Mouse (Mus musculus): ENCODE data around the gene Rufy3.
A peak's percentile ranks its signal among the peaks of the same experiment; 100 is the strongest.

Gene Rufy3

DNA sequence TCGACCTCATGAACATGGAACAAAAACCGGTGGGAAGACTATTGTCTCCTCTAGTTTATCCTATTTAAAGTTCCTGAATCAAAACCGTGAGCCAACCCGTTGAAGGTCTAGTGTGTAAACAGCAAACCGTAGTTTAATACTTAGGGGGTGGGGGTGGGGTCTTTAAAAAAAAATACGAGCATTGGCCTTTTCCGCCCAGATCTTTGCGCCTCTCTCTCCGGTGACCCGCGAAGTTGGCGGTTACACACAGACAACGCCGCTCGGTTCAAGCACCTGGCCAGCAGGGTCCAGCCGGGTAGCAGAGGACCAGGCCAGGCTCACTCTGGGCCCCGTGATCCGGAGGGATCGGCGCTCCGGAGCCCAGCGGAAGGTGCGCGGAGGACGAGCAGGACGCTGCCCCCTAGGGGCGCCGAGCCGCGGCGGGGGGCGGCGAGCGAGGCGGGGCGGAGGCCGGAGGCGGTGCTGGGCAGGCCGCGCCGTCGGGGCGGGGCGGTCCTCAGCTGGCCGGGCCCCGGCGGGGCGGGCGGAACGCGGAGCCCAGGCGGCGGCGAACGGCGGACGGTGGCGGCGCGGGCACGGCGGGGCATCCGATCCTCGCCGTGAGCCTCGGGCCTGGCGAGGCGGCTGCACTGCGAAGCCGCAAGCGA is at the start of gene Rufy3:
Gene Rufy3 (plus strand): TSS at position 540 of the 647 bp plus-strand sequence.
- DNase-seq, result peak; percentile 94

GRCm38 (mm10) chr5:88519232-88519631 is 45.6 kb upstream of the Rufy3 start:
- peak; percentile 41 for DNase-seq

GRCm38 (mm10) chr5:88527657-88528056 is 37.2 kb upstream of the Rufy3 start, which contains the start of gene Jchain:
Gene Jchain (minus strand): TSS chr5:88527891.
- DNase-seq, result no peak

DNA sequence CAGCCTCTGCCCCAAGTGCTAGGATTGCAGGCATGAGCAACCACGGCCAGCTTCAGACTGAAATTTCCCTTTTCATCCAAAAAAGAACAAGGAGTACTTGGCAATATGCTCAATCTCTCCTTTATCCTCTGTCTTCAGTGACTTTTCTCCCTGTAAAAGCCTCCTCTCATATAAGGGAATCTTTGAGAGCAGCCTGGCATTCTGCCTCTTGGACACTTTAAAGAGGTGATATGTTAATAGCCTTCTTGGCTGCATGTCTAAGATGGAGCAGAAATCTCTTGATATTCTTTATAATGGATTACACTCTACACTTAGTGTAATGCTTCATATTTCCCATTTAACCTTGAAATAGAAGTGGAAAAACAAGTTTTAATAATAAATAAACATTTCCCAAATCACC is 33.9 kb upstream of the Rufy3 start:
- DNase-seq, result no peak

DNA sequence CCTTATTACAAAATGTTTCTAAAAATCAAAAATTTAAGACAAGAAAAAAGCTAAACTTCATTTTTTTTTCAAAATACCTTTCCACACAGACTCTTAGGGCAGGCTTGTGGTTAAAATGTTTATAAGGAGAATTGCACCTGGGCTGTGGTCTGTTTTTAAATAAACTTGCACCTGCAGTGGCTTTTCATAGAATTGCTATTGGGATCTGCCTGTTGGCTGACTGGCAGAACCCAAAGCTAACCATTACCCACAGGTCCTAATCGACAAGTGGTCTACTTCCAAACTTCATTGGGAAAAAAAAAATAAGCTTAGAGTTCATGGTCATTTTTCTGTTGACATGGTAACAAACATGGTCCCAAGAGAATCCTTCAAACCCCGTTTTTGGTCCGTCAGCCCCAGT is 30.1 kb upstream of the Rufy3 start:
- no peak for DNase-seq

- DNase-seq, result no peak
Observed at GRCm38 (mm10) chr5:88540845-88541244, 24.0 kb upstream of the Rufy3 start.

GRCm38 (mm10) chr5:88542651-88543282 is 22.1 kb upstream of the Rufy3 start:
- peak; percentile 55 for DNase-seq

GRCm38 (mm10) chr5:88544411-88544810 is 20.4 kb upstream of the Rufy3 start:
- DNase-seq, result peak; percentile 24

DNA sequence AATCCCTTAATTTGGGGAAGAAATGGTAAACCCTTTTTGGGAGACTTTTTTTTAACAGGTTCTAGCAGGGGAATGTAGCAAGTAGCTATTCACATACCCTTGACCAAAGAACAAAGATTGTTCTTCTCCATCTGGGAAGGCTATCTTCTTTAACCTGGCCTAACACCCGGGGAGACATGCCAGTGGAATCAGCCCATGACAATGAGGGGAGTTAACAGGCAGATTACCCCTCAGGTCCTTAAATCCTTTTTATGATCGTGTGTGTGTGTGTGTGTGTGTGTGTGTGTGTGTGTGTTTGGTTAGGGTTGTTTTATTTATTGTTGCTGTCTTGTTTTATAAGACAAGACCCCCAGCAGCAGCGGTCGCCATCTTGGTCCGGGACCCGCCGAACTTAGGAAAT is 19.3 kb upstream of the Rufy3 start:
- no peak for DNase-seq

DNA sequence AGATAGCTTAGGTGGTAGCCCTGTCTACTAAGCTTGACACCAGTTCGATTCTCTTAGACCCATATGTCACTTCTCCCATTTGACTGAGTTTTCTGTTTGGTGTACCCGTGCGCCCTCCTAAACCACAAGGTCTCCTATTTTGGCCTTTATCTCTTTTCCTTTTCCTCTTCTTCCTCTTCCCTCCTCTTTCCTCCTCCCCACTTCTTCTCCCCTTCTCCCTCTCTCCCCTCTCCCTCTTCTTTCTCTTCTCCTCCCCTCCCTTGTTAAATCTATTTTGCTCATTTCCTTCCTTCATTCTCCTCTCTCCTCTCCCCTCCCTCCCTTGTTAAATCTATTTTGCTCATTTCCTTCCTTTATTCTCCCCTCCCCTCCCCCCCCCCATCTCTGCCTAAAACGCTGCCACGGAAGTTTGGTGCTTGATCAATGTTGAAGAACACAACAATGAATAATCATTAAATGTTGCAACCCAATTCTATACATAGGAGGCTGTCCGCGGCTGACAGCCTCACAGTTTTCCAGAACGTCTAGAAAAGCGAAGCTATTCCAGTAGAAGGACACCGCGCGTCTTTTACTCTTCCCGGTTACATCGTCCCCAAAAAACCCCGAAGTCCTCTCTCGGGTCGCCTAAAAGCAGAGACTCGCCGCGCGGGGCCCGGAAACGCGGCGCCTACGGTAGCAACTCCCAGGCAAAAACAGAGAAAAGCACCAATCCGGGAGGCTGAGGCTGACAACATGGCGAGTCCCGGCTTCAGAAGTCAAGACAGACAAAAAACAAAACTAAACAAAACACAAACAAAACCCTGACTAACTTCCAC is 11.4 kb upstream of the Rufy3 start:
- no peak for DNase-seq

DNA sequence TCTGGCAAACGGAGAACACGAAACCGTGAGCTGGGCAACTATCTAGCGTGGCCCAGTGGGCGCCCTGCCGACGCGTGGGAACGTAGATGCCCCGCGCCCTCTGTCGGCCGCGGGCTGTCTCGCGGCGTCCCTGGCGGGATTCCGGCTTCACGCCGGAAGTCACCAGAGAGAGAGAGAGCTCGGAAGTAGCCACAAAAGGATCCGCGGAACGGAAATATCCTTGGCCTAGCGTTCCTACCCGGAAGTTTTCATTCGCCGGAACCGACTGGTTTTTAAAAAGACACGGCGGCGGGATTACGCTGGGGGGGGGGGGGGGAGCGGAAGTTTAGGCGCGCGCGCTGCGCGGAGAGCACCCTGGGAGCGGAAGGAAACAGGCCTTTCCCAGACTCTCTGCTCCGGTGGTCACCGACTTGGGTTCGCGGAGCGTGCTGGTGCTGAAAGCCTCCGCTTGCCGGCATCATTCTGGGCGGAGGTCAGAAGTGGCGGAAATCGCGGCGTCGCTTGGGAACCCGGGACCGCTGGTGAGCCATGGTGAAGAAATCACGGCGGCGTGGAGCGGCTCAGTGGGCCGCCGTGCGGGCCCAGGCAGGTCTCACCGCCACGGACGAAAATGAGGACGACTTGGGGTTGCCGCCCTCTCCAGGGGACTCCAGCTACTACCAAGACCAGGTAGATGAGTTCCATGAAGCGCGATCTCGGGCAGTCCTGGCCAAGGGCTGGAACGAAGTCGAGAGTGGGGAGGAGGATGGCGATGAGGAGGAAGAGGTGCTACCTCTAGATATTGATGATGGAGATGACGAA is 10.6 kb upstream of the Rufy3 start, which contains the start of gene Utp3:
Gene Utp3 (plus strand): TSS at position 377 of the 801 bp plus-strand sequence.
- peak; percentile 97 for DNase-seq

- DNase-seq, result no peak
Observed at GRCm38 (mm10) chr5:88558991-88559390, 5.8 kb upstream of the Rufy3 start.

GRCm38 (mm10) chr5:88561080-88561814 is 3.6 kb upstream of the Rufy3 start:
- no peak for DNase-seq

DNA sequence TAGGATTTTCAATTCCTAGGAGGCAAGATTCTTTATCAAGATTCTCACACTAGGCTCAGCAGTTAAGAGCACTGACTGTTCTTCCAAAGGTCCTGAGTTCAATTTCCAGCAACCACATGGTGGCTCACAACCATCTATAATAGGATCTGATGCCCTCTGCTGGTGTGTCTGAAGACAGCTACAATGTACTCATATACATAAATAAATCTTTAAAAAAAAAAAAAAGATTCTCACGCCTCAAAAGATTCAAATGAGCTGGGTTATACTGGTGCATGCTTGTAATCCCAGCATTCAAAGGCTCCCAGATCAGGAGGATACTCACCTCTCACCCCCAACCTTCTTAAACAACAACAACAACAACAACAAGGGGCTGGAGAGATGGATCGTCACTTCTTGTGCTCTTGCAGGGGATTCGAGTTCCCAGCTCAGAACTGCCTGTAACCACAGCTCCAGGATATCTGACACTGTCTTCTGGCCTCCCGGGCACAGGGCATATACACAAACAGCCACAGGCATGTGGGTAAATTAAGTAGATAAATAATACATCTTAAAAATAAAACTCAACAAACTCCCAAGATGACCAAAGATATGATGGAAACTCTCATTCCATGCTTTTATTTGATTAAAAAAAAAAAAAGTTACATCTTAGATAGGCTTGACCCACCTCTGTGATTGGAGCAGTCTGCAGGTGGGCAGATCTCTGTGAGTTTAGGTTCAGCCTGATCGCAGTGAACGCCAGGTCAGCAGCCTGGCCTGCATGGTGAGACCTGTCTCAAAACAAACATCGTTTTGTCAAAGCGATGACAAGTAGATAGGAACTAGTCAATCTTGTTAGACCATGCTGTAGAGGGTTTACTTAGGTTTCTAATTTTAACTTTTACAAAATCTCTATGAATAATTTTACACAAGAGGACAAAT is 1.7 kb upstream of the Rufy3 start:
- DNase-seq, result no peak

- DNase-seq, result peak; percentile 82
Observed at GRCm38 (mm10) chr5:88565148-88566033, 551 bp downstream of the Rufy3 start.

- DNase-seq, result no peak
Observed at GRCm38 (mm10) chr5:88566034-88566841, 1.4 kb downstream of the Rufy3 start.

DNA sequence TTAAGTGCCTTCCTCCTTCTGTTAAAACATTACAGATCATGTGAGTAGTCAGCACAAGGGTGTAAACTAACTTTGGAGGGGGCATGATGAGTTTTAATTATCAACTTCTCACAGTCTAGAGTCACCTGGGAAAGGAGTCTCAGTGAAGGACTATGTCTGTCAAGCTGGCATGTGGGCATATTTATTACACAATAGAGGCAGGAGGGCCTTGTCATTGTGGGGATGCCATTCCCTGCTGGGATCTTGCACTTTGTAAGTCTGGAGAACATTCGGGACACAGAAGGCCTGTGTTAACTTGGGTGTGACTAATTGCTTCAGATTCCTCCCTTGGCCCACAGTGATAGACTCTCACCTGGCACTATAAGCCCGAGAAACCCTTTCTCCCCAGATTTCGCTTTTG is 4.7 kb downstream of the Rufy3 start:
- DNase-seq, result peak; percentile 52

GRCm38 (mm10) chr5:88574829-88575228 is 10.0 kb downstream of the Rufy3 start:
- DNase-seq, result no peak
